Mouse (Mus musculus): Measurements from ENCODE around the gene Banp. TPM values are rescaled to one million over a fixed set of nuclear protein-coding genes. Genes with fewer than 3 reads are reported as not detected.

Gene Banp
- polyA plus RNA-seq, 1 experiment from 2014 or later = 49.9 TPM

DNA sequence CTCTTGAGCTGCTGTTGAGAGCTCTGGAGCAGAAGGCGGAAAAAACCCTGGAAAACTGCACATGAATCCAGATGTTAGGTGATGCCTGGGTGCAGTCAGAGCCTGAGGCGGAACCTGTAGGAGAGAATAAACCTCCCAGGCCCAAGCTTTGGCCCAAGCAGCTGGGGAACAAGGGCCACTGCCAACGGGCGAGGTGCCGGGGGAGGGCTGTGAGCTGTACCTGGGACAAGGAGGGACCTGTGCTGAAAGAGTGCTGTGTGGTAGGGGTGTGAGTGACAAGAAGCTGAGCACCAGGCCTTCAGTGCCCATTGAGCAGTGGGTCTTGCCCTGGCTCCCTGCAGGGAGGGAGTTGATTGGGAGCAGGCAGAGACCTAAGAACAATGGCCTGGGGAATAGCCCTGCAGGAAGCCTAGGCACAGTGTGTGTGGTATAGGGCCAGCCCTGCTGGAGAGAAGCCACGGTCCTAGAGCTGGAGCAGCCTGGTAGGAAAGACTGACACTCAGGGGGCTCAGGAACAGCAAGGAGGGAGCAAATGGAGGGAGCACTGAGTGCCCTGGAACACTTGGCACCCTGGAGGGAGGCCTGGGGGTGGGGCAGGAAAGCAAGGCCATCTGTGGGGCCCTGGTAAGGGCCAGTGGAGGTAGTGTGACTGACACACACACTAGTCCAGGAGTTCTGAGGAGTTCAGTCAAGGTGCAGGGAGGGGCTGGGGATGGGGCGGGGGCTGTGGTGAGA lies 17.3 kb downstream of the Banp start:
- WGBS = 39% methylated on average over 7 of the region's 7 CpGs
- Histone ChIP-seq H3K9me3 (ENCODE audit: control insufficient read depth, low read length) (no peaks in the 10 kb centered on the region), H3K27ac (ENCODE audit: low read depth, low read length) (peak overlapping the region; percentile 51)

DNA sequence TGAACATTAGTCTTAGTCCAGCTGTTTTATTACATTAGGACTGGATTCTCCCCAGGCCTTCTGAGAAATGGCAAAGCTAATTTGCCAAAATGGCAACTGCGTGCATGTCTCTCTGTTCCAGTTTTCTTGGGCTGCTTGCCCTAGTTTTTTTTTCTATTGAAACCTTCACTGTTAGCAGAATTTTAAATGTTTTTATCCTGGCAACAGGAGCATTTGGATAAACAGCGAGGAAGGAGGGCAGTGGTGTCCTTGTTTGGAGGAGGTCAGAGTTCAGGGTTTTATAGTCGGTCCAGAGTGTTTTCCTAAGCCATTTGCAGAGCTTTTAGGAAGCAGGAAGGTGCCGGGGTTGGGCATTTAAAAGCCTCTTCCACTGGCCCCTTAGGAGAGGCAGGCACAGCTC lies 18.4 kb downstream of the Banp start:
- peak overlapping the region; percentile 67 for H3K27ac ChIP-seq (ENCODE audit: low read depth, low read length)
- no peaks in the 10 kb centered on the region for H3K36me3 ChIP-seq (ENCODE audit: control insufficient read depth, insufficient read depth, low read length)
- no peak overlapping the region for H3K4me2 ChIP-seq (ENCODE audit: low read length)
- no peaks in the 10 kb centered on the region for H3K27me3 ChIP-seq (replicated peaks; ENCODE audit: control insufficient read depth, insufficient read depth, low read length)
- no peak overlapping the region for H3K9ac ChIP-seq (ENCODE audit: low read depth, low read length)
- WGBS = 39% methylated on average over 4 of the region's 4 CpGs
- no peaks in the 10 kb centered on the region for H3K9me3 ChIP-seq (ENCODE audit: control insufficient read depth, low read length)
- no peak for ATAC-seq
- H3K4me1 ChIP-seq (ENCODE audit: control insufficient read depth, insufficient read depth, low read depth, low read length) = peaks cover 40% of the 10 kb centered on the region
- H3K4me3 ChIP-seq (ENCODE audit: low read length) = no peak overlapping the region

More for the DNA sequence above, 17.3 kb downstream of the Banp start:
- no peak overlapping the region for H3K4me2 ChIP-seq (ENCODE audit: low read length)
- H3K27me3 ChIP-seq (replicated peaks; ENCODE audit: control insufficient read depth, insufficient read depth, low read length) = no peaks in the 10 kb centered on the region
- peak; percentile 57 for ATAC-seq
- H3K4me1 ChIP-seq (ENCODE audit: control insufficient read depth, insufficient read depth, low read depth, low read length) = peaks cover 40% of the 10 kb centered on the region
- no peak overlapping the region for H3K4me3 ChIP-seq (ENCODE audit: low read length)
- H3K36me3 ChIP-seq (ENCODE audit: control insufficient read depth, insufficient read depth, low read length) = no peaks in the 10 kb centered on the region
- H3K9ac ChIP-seq (ENCODE audit: low read depth, low read length) = no peak overlapping the region; the same call in 1 of the 2 replicates

DNA sequence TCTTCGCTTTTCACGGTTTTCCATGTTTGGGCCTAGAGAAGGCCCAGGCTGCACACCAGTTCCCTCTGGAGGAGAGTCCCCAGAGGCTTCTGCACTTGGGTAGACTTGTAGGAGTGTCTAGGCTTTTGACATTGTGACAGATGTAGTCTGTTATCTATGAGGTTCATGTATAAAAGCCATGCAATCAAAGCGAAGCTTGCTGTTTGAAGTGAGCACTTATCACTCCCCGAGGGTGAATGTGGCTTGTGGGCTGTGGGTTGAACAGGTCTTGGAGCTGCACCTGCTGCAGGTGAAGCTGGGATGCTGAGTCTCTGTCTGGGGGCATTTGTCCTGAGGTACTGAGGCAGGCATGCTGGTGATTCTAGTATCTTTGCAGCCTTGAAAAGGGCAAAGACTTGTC lies 19.0 kb downstream of the Banp start:
- Histone ChIP-seq H3K27ac (ENCODE audit: low read depth, low read length) (peak overlapping the region; percentile 67), H3K27me3 (replicated peaks; ENCODE audit: control insufficient read depth, insufficient read depth, low read length) (no peaks in the 10 kb centered on the region)
- 70% methylated on average over 4 of the region's 4 CpGs for WGBS

GRCm38 (mm10) chr8:121970225-121970624 lies 20.7 kb downstream of the Banp start:
- Histone ChIP-seq H3K4me2 (ENCODE audit: low read length) (no peak overlapping the region), H3K4me1 (ENCODE audit: control insufficient read depth, insufficient read depth, low read depth, low read length) (peaks cover 40% of the 10 kb centered on the region), H3K9ac (ENCODE audit: low read depth, low read length) (no peak overlapping the region), H3K36me3 (ENCODE audit: control insufficient read depth, insufficient read depth, low read length) (no peaks in the 10 kb centered on the region), H3K27me3 (replicated peaks; ENCODE audit: control insufficient read depth, insufficient read depth, low read length) (no peaks in the 10 kb centered on the region), H3K27ac (ENCODE audit: low read depth, low read length) (no peak overlapping the region), H3K9me3 (ENCODE audit: control insufficient read depth, low read length) (no peaks in the 10 kb centered on the region), H3K4me3 (ENCODE audit: low read length) (no peak overlapping the region)
- WGBS = 84% methylated on average over 8 of the region's 8 CpGs
- ATAC-seq = no peak

More for the DNA sequence above, 19.0 kb downstream of the Banp start:
- ATAC-seq = no peak
- Histone ChIP-seq H3K36me3 (ENCODE audit: control insufficient read depth, insufficient read depth, low read length) (no peaks in the 10 kb centered on the region), H3K4me3 (ENCODE audit: low read length) (no peak overlapping the region), H3K4me2 (ENCODE audit: low read length) (no peak overlapping the region), H3K4me1 (ENCODE audit: control insufficient read depth, insufficient read depth, low read depth, low read length) (peaks cover 40% of the 10 kb centered on the region), H3K9me3 (ENCODE audit: control insufficient read depth, low read length) (no peaks in the 10 kb centered on the region), H3K9ac (ENCODE audit: low read depth, low read length) (no peak overlapping the region)

GRCm38 (mm10) chr8:121971488-121972058 lies 22.0 kb downstream of the Banp start:
- no peaks in the 10 kb centered on the region for H3K9me3 ChIP-seq (ENCODE audit: control insufficient read depth, low read length)
- H3K4me2 ChIP-seq (ENCODE audit: low read length) = no peak overlapping the region
- no peak overlapping the region for H3K4me3 ChIP-seq (ENCODE audit: low read length)
- H3K27ac ChIP-seq (ENCODE audit: low read depth, low read length) = peak overlapping the region; percentile 17; the same call in 1 of the 2 replicates
- H3K27me3 ChIP-seq (replicated peaks; ENCODE audit: control insufficient read depth, insufficient read depth, low read length) = no peaks in the 10 kb centered on the region
- peaks cover 9% of the 10 kb centered on the region for H3K36me3 ChIP-seq (ENCODE audit: control insufficient read depth, insufficient read depth, low read length)
- H3K9ac ChIP-seq (ENCODE audit: low read depth, low read length) = no peak overlapping the region
- peaks cover 33% of the 10 kb centered on the region for H3K4me1 ChIP-seq (ENCODE audit: control insufficient read depth, insufficient read depth, low read depth, low read length)
- ATAC-seq = no peak
- WGBS = 68% methylated on average over 17 of the region's 17 CpGs

DNA sequence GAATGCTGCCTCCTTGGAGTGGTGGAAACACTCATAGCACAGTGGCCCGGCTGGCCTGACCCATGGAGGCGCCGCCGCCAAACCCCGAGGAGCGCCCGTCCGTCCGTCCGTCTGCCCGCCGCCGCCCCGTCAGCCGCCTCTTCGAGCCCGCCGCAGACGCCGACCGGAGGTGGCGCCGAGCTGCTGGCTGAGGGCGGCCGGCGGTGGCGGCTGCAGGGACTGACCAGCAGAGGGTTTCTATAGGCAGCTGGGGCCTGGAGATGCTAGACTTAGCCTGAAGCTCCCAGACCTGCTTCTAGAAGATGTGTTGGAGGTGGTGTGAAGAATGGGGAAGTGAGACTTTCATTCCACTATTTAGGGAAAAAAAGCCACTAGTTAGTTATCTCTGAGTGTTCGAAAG lies 24.4 kb downstream of the Banp start:
- 94% methylated on average over 28 of the region's 28 CpGs for WGBS
- no peaks in the 10 kb centered on the region for H3K27me3 ChIP-seq (replicated peaks; ENCODE audit: control insufficient read depth, insufficient read depth, low read length)
- no peak overlapping the region for H3K9ac ChIP-seq (ENCODE audit: low read depth, low read length)
- H3K4me2 ChIP-seq (ENCODE audit: low read length) = no peak overlapping the region
- H3K9me3 ChIP-seq (ENCODE audit: control insufficient read depth, low read length) = no peaks in the 10 kb centered on the region
- no peak for ATAC-seq
- no peak overlapping the region for H3K27ac ChIP-seq (ENCODE audit: low read depth, low read length)
- peaks cover 20% of the 10 kb centered on the region for H3K36me3 ChIP-seq (ENCODE audit: control insufficient read depth, insufficient read depth, low read length)
- H3K4me3 ChIP-seq (ENCODE audit: low read length) = no peak overlapping the region
- peaks cover 12% of the 10 kb centered on the region for H3K4me1 ChIP-seq (ENCODE audit: control insufficient read depth, insufficient read depth, low read depth, low read length)

DNA sequence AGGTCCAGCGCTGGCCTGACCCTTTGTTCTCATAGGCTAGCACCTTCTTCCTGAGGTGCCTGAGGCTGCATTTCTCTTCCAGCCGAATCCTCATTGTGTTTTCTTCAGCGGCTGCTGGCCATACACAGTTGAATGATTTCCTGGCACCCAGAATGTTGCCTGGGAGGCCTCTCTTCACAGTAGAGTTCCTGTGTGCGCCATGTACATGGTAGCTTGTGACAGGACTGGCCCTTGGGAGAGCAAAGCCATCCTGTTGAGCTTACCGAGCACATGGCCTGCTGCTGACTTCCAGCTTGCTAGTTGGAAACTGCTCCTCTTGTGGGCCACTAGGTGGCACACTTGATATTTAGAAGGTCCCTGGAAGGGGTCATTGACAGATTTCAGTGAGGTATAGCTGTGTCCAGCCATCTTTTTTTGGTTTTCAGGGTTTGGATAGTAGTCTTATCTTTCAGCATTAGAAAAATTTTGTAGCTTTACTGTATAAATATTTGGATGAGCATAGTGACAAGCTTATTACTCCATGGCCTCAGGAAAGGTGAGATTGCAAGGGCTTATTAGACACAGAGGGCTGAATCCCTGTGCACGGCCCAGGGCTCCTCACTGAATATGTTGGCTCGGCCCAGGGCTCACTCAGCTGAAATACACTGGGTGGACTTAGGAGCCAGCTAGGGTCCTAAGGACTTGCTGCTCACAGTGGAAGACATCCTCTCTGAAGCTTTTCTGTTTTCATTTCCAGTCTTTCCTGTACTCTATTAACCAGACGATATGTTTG lies 28.5 kb downstream of the Banp start:
- Histone ChIP-seq H3K27me3 (replicated peaks; ENCODE audit: control insufficient read depth, insufficient read depth, low read length) (no peaks in the 10 kb centered on the region), H3K9ac (ENCODE audit: low read depth, low read length) (no peak overlapping the region; the same call in 1 of the 2 replicates), H3K4me2 (ENCODE audit: low read length) (no peak overlapping the region), H3K9me3 (ENCODE audit: control insufficient read depth, low read length) (no peaks in the 10 kb centered on the region), H3K4me3 (ENCODE audit: low read length) (no peak overlapping the region), H3K4me1 (ENCODE audit: control insufficient read depth, insufficient read depth, low read depth, low read length) (peaks cover 4% of the 10 kb centered on the region), H3K36me3 (ENCODE audit: control insufficient read depth, insufficient read depth, low read length) (peaks cover 26% of the 10 kb centered on the region), H3K27ac (ENCODE audit: low read depth, low read length) (no peak overlapping the region)
- peak; percentile 84 for ATAC-seq
- WGBS = 67% methylated on average over 8 of the region's 8 CpGs

DNA sequence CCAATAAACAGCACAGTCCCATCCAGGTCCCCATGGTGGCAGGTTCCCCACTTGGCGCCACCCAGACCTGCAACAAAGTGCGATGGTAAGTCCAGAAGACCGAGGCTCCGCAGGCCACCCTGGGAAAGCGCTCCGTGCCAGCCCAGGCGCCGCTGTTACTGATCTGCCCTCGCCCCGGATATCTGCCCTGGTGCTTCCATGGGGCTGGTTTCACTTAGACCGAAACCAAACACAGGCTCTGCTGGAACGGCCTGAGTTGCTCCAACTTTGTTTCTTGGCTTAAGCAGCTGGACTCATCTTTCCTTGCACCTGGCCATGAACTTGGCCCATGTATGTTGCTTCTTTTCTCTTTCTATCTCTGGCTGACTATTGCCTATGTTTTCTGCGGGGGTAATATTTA lies 29.1 kb downstream of the Banp start:
- ATAC-seq = no peak
- Histone ChIP-seq H3K4me1 (ENCODE audit: control insufficient read depth, insufficient read depth, low read depth, low read length) (peaks cover 4% of the 10 kb centered on the region), H3K4me3 (ENCODE audit: low read length) (no peak overlapping the region), H3K4me2 (ENCODE audit: low read length) (no peak overlapping the region), H3K27ac (ENCODE audit: low read depth, low read length) (no peak overlapping the region), H3K27me3 (replicated peaks; ENCODE audit: control insufficient read depth, insufficient read depth, low read length) (no peaks in the 10 kb centered on the region), H3K9me3 (ENCODE audit: control insufficient read depth, low read length) (no peaks in the 10 kb centered on the region), H3K9ac (ENCODE audit: low read depth, low read length) (no peak overlapping the region), H3K36me3 (ENCODE audit: control insufficient read depth, insufficient read depth, low read length) (peaks cover 27% of the 10 kb centered on the region)
- 97% methylated on average over 13 of the region's 13 CpGs for WGBS

Data from hindbrain, embryonic 16.5 days (tissue).